Mouse (Mus musculus) ES-E14 (cell line): ENCODE results near the gene Ms4a4a.

Experiments
- HCFC1 ChIP-seq: IDR thresholded peaks from 2 replicates; pipeline ENCODE4 v1.6.1; 2012; ENCODE audit warnings: low read length, inconsistent platforms, borderline replicate concordance; ENCODE audit not compliant: insufficient read depth
- ZNF384 ChIP-seq: IDR thresholded peaks from 2 replicates; pipeline ENCODE4 v1.6.1; 2012; ENCODE audit warnings: low read depth, low read length, inconsistent platforms

DNA sequence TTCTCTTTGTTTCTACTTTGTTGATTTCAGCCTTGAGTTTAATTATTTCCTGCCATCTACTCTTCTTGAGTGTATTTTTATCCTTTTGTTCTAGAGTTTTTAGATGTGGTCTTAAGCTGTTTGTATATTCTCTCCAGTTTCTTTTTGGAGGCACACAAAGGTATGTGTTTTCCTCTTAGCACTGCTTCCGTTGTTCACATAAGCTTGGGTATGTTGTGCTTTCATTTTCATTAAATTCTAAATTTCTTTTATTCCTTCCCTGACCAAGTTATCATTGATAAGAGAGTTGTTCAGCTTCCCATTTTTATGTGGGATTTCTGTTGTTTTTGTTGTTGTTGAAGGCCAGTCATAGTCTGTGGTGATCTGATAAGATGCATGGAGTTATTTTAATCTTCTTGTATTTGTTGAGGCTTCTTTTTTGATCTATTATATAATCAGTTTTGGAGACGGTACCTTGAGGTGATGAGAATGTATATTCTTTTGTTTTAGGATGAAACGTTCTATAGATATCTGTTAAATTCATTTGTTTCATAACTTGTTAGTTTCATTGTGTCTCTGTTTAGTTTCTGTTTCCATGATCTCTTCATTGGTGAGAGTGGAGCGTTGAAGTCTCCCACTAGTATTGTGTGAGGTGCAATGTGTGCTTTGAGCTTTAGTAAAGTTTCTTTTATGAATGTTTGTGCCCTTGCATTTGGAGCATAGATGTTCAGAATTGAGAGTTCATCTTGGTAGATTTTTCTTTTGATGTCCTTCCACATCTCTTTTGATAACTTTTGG is 59.9 kb downstream of the Ms4a4a start:
- TF ChIP-seq HCFC1, result no peak
- no peak for TF ChIP-seq ZNF384
